Mouse (Mus musculus): ENCODE results near the gene Ttc39b.

The Ttc39b gene

DNA sequence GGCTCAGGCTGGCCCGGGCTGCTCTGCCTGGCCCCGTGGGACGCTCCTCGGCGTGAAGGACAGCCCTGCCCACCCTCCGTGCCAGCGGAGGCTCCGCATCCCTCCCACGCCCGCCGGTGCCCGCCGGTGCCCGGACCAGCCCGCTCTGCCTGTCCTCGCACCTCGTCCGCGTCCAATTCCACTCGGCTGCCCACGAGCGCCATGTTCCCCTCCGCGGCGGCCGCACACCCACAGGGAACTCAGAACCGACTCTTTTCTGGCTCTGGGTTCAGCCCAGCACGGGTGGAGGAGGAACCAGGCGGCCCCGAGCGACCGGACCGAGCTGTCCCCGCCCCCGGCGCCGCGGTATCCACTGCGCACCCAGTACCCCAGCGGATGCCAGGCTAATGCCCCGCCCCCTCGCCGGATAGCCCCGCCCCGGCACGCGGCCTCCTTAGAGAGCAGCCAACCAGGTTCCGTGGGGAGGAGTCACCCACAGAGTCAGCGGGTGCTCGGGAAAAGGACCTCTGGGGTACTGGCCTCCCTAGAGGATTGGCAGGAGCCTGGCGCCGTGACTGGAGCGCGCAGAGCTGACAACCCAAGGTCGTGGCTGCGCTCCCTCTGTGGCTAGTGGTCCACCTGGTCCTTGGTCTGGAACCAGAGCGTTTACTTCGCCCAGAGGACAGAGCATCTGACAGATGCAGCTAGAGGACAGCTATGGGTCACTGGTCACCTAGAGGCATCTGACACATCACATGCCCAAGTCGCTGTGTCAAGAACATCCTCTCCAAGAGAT lies at the start of gene Ttc39b:
Ttc39b (minus strand) TSS at position 346 of the 775 bp plus-strand sequence.
- DNase-seq (ENCODE audit: inconsistent ontology term): peak; percentile 100

DNA sequence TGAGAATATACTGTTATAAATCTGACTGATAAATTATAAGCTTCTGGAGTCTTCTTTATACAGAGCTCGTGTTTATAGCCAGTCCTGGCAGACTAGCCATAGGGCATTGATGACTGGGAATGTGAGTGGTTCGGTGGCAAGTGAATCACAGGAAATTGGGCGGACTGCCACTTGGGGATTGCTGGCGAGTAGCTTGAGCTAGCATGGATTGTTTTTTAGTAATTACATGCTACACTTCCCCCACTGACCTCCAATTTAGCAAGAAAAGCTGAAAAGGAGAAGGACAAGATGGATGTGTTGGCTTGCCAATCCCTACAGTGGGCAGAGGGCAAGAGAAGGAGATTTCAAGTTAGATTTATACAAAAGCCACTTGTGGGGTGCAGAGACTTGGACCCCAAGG lies 49.3 kb upstream of the Ttc39b start:
- peak; percentile 83 for DNase-seq (ENCODE audit: inconsistent ontology term)

DNA sequence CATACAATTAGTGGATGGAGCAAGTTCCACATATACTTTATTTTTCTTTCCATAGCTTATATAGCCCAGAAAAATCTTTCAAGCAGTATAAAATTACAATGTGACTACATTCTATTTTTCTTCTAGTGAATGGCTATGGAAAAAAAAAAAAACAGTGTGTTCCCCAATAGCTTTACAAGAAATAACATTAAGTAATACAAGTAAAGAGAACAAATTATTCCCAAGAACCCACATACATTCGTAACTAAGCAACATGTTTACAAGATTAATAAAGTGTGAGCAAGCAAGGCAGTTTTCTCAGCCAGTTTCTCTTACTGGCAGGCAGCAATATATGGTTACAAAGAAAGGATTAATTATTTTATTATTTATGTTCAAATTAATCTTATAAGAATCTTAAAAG lies 33.7 kb upstream of the Ttc39b start:
- no peak for DNase-seq (ENCODE audit: inconsistent ontology term)

GRCm38 (mm10) chr4:83354786-83355185 lies 30.7 kb upstream of the Ttc39b start:
- DNase-seq (ENCODE audit: inconsistent ontology term): no peak

- peak; percentile 66 for DNase-seq (ENCODE audit: inconsistent ontology term)
These were observed 29.9 kb upstream of the Ttc39b start for GRCm38 (mm10) chr4:83353949-83354348.

DNA sequence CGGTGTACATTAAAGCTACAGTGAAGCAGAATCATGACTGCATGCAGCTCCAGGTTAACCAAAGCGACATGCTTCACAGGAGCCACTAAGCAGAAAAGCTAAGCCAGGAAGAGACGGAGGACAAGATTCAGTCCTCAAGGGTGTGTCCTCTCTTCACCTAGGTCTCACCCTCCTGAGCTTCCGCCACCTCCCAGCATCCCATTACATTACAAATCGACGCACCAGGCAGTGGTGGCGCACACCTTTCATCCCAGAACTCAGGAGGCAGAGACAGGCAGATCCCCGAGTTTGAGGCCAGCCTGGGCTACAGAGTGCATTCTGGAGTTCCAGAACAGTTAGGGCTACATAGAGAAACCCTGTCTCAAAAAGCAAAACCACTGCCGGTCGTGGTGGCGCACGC lies 29.2 kb upstream of the Ttc39b start:
- no peak for DNase-seq (ENCODE audit: inconsistent ontology term)

DNA sequence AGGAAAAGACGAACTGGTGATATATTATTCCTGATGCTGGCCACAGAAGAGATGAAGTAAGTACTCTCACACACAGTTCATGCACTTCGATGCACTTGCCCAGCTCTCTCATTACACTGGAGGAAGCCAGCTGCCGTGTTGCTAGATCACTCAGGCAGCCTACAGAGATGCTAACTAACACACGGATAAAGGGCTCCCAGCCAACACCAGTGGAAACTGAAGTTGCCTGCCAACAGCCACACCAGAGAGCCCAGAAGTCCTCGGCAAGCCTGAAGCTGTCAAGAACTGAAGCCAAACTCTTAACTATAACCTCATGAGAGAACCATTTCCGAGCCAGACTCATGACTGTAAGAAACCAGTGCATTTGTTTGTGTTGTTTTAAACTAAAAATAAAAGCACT lies 26.7 kb upstream of the Ttc39b start:
- DNase-seq (ENCODE audit: inconsistent ontology term): peak; percentile 89

GRCm38 (mm10) chr4:83348970-83349369 lies 24.9 kb upstream of the Ttc39b start:
- DNase-seq (ENCODE audit: inconsistent ontology term): no peak

DNA sequence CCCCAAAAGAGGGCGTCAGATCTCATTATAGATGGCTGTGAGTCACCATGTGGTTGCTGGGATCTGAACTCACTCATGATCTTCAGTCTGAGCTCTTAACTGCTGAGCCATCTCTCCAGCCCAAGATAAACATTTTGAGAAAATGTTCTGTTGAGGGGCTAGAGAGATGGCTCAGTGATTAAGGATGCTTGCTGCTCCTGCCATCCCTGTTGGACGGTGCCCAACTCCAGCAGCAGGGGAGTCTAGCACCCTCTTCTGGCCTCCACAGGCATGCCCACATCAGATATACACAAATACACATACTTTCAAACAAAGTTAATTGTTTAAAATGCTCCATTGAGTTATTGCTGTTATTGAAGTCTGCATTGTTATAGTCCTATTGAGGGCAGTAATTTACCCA lies 19.8 kb upstream of the Ttc39b start:
- DNase-seq (ENCODE audit: inconsistent ontology term): no peak

GRCm38 (mm10) chr4:83343146-83343823 lies 19.2 kb upstream of the Ttc39b start:
- no peak for DNase-seq (ENCODE audit: inconsistent ontology term)

GRCm38 (mm10) chr4:83342268-83342970 lies 18.4 kb upstream of the Ttc39b start:
- DNase-seq (ENCODE audit: inconsistent ontology term): no peak

DNA sequence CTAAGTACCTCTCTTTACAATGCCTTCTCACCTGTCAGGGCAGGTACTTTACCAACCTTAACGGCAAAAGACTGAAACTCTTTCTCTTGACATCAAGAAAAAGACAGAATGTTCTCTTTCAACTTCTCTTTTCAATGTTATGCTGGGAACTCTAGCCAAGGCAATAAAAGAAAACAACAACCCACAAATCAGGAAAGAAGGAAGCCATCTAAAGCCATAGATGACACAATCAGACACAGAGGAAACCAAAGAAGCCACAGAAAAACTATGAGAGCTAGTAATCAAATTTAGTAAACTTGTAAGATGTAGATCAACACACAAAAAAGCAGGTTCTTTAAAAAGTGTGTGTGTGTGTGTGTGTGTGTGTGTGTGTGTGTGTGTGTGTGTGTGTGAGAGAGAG lies 15.3 kb upstream of the Ttc39b start:
- DNase-seq (ENCODE audit: inconsistent ontology term): no peak

DNA sequence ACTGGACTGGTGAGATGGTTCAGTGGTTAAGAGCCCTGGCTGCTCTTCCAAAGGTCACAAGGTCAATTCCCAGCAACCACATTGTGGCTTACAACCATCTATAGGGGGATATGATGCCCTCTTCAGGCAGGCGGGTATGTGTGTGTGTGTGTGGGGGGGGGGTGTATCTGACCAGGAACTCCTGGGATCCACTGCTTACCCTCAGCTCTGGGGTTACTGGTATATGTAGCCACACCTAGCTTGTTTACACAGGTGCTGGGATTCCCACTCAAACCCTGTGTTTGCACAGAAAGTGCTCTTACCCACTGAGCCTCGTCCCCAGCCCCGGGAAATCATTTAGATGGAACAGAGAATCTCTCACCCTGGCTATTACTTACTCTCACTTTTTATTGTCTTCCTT lies 13.7 kb upstream of the Ttc39b start:
- DNase-seq (ENCODE audit: inconsistent ontology term): no peak

DNA sequence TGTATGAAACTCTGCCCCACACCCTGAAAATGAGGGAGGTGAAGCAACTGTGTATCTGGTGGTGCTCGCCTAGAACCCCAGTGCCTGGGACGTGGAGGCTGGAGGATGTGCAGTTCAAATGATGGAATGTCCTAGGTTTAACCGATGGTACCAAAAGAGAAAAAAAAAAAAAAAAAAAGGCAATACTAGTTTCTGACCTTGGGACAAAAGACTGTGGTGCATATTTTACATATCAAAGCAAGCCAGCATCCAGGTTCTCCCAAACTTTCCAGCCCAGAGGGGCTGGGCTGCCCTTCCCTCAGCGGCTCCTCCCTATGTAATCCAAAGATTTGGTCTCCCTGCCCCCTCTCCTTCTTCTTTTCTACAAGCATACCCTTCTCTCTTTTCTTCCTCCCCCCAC lies 6.3 kb upstream of the Ttc39b start:
- no peak for DNase-seq (ENCODE audit: inconsistent ontology term)

- DNase-seq (ENCODE audit: inconsistent ontology term): no peak
These were observed 5.6 kb upstream of the Ttc39b start for GRCm38 (mm10) chr4:83329615-83330014.

- no peak for DNase-seq (ENCODE audit: inconsistent ontology term)
These were observed 4.2 kb upstream of the Ttc39b start for GRCm38 (mm10) chr4:83328026-83328945.

DNA sequence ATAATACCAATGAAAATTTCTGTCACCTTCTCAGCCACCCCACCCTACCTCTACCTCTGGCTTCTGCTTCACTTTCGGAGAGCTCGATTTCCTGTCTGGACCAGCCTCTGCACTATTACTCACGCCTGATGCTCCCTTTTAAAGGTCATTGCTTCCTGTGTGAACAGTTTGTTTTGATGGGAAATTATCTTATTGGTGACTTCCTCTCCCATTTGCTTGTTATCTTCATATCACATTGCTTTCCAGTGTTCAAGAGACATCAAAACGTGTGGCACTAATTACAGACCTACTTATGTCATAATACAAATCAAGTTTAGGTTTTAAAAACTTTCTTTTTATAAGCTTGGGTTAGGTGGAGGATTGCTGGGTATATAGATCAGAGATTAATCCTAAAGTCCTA lies 3.5 kb upstream of the Ttc39b start:
- DNase-seq (ENCODE audit: inconsistent ontology term): no peak

DNA sequence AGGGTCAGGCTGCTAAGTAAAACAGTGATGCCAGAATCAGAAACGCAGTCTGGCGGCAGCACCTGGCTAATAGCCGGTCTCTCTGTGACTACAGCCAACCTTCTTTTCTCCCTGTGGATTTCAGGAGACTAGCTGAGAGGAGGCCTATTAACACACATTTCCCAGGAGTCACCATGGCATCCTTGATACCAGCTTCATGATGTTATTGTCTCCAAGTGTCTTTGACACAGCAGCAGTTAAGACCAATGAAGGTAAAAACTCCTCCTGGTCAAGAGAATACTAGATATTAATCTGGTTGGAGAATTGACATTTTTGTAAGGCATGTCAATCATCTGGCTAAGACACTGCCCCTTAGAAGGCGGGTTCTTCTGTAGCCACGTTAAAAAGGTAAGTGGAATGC lies 1.3 kb upstream of the Ttc39b start:
- DNase-seq (ENCODE audit: inconsistent ontology term): no peak

DNA sequence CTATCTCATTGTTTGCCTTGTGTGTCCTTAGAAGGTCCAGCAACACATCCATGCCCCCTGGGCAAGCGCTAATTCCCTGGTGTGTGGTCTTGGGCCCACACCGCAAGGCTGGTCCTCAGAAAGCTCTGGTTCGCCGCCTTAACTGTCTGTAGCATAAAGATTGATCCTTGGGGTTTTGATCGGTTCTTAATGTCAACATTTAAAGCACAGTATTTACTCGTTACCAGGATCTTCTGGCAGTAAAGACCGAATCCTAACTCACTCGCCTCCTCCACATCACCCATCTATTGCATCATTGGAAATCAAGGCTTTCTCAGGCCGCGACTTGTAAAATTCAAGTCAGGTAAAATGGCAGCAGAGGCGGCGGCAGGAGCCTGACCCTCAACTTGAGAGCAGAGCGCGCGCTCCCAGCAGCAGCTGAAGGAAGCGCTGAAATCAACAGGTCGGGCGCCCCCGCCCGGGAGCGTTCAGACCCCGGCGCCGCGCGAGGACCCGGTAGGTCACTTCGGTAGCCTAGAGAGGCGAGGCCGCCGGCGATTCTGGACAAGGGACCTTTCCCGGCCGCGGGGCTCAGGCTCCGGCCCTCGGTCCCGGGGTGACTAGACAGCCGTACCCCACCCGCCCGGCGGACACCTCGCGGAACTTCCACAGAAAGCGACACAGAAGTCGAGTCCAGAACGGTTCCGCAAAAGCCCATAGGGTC lies 703 bp downstream of the Ttc39b start:
- DNase-seq (ENCODE audit: inconsistent ontology term): peak; percentile 91

GRCm38 (mm10) chr4:83319736-83320135 lies 4.3 kb downstream of the Ttc39b start:
- no peak for DNase-seq (ENCODE audit: inconsistent ontology term)

GRCm38 (mm10) chr4:83318758-83319157 lies 5.3 kb downstream of the Ttc39b start:
- no peak for DNase-seq (ENCODE audit: inconsistent ontology term)
